Mouse (Mus musculus): ENCODE results near the gene Ddx54. TPM values are rescaled to one million over a fixed set of nuclear protein-coding genes. Genes with fewer than 3 reads are reported as not detected.

The Ddx54 gene
- polyA plus RNA-seq, 2 experiments: 9.9 to 12.4 TPM

GRCm38 (mm10) chr5:120609246-120609775, 3.2 kb upstream of the Ddx54 start:
- TF ChIP-seq CTCF (IDR thresholded peaks at IDR 0.05; ENCODE audit: low read depth) (no peak), EP300 (IDR thresholded peaks at IDR 0.05; ENCODE audit: low read depth) (no peak)
- H3K4me2 ChIP-seq (ENCODE audit: low read depth): no peak overlapping the region
- WGBS (ENCODE audit: insufficient replicate concordance): 75% methylated on average over 16 of the region's 16 CpGs
- DNase-seq (ENCODE audit: low read depth in 3 of 3, low spot score in 3 of 3) (no peak), ATAC-seq (ENCODE audit: insufficient read depth) (no peak)
- no peaks in the 10 kb centered on the region for H3K27me3 ChIP-seq (ENCODE audit: control insufficient read depth, insufficient read depth, low read length)
- H3K9ac ChIP-seq (replicated peaks): no peak overlapping the region
- no peaks in the 10 kb centered on the region for H3K9me3 ChIP-seq (ENCODE audit: control insufficient read depth, low read length)
- no peaks in the 10 kb centered on the region for H3K36me3 ChIP-seq (replicated peaks; ENCODE audit: control insufficient read depth, insufficient read depth, low read depth)
- H3K27ac ChIP-seq: no peak overlapping the region
- H3K4me1 ChIP-seq (replicated peaks; ENCODE audit: control insufficient read depth in 2 of 2, insufficient read depth in 2 of 2, low read length in 1 of 2): peaks cover 6 to 15% of the 10 kb centered on the region in 2 experiments
- no peak overlapping the region for H3K4me3 ChIP-seq (ENCODE audit: insufficient read depth in 1 of 2, low read depth in 2 of 2, low read length in 2 of 2)

DNA sequence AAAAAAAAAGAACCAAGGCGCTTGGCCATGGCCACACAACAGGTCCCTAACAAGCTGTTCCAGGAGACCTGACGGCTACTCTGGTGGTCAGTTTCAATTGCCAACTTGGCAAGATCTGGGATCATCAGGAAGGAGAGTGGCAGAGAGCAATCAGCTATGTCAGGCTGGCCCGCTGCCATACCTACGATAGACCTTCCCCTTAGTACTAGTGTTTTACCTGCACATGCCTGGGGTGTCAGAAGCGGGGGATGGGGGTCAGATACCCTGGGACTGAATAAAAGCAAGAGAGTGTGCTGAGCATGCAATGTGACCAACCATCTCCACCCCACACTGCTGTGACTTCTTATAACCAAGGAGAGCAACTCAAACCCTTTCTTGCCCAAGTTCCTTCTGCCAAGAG, 1.6 kb upstream of the Ddx54 start:
- Histone ChIP-seq H3K27me3 (ENCODE audit: control insufficient read depth, insufficient read depth, low read length) (no peaks in the 10 kb centered on the region), H3K4me3 (ENCODE audit: insufficient read depth in 1 of 2, low read depth in 2 of 2, low read length in 2 of 2) (no peak overlapping the region), H3K9me3 (ENCODE audit: control insufficient read depth, low read length) (no peaks in the 10 kb centered on the region), H3K27ac (no peak overlapping the region), H3K36me3 (replicated peaks; ENCODE audit: control insufficient read depth, insufficient read depth, low read depth) (no peaks in the 10 kb centered on the region), H3K9ac (replicated peaks) (no peak overlapping the region), H3K4me2 (ENCODE audit: low read depth) (peak overlapping the region; percentile 96), H3K4me1 (replicated peaks; ENCODE audit: control insufficient read depth in 2 of 2, insufficient read depth in 2 of 2, low read length in 1 of 2) (peaks cover 3 to 10% of the 10 kb centered on the region in 2 experiments)
- 83% methylated on average over 5 of the region's 5 CpGs for WGBS (ENCODE audit: insufficient replicate concordance)
- TF ChIP-seq CTCF (IDR thresholded peaks at IDR 0.05; ENCODE audit: low read depth) (no peak), EP300 (IDR thresholded peaks at IDR 0.05; ENCODE audit: low read depth) (no peak)
- ATAC-seq (ENCODE audit: insufficient read depth) (no peak), DNase-seq (ENCODE audit: low read depth in 3 of 3, low spot score in 3 of 3) (no peak)

DNA sequence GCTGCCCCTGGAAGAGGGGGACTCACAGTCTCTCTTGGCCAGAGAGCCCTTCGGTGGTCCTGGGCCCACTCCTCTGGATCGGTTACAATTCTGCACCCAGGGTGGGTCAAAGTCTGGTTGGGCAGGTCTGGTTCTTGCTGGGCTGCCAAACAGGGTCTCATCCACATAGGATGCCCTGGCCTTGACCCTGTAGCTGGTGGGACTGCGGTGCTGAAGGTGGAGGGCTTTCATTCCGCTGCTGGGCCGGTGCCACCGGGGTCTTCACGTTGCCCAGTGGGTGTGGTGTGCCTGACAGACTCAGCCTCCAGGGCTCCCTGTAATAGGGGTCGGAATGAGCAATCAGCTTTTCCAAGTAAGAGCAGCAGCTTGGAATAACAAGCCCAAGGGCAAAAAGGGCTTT, 1.1 kb upstream of the Ddx54 start:
- Histone ChIP-seq H3K36me3 (replicated peaks; ENCODE audit: control insufficient read depth, insufficient read depth, low read depth) (no peaks in the 10 kb centered on the region), H3K4me3 (ENCODE audit: insufficient read depth in 1 of 2, low read depth in 2 of 2, low read length in 2 of 2) (peak overlapping the region; percentile 78 to 84), H3K4me2 (ENCODE audit: low read depth) (peak overlapping the region; percentile 96), H3K27me3 (ENCODE audit: control insufficient read depth, insufficient read depth, low read length) (no peaks in the 10 kb centered on the region), H3K9me3 (ENCODE audit: control insufficient read depth, low read length) (no peaks in the 10 kb centered on the region), H3K27ac (no peak overlapping the region), H3K9ac (replicated peaks) (peak overlapping the region; percentile 65), H3K4me1 (replicated peaks; ENCODE audit: control insufficient read depth in 2 of 2, insufficient read depth in 2 of 2, low read length in 1 of 2) (peaks cover 3 to 10% of the 10 kb centered on the region in 2 experiments)
- TF ChIP-seq CTCF (IDR thresholded peaks at IDR 0.05; ENCODE audit: low read depth): no peak
- TF ChIP-seq EP300 (IDR thresholded peaks at IDR 0.05; ENCODE audit: low read depth): no peak
- DNase-seq (ENCODE audit: low read depth in 3 of 3, low spot score in 3 of 3): no peak
- 60% methylated on average over 8 of the region's 8 CpGs for WGBS (ENCODE audit: insufficient replicate concordance)
- ATAC-seq (ENCODE audit: insufficient read depth): no peak

DNA sequence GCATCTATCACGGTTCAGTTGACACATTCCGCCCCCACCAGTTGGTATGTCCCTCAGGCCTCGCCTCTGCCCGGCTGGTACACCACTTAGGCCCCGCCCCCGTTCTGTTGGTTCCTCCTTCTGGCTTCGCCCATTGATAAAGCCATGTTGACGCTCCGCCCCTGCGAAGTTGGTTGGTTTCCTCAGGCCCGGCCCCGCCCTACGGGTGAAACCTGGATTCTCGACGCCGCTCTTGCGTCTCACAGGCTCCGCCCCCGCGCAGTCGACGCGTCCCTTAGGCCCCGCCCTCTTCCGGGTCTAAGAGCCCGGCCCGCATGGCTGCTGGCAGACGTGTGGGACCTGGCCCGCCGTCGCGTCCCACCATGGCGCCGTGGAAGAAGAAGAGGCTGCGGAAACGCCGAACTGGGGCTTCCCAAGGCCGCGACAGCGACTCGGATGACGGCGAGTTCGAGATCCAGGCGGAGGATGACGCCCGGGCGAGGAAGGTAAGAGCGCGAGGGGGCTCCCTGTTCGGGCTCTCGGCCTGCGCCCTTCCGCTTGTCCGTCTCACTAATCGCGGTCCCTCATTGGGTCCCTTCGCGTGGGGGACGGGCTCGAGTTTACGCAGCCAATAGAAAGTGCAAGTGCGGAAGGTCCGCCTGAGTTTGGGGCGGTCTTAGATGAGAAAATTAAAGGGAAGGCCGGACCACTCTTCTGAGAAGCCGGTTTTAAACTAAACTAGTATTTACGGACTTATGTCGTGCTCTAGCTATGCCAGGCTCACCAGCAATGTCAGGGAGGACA, 474 bp downstream of the Ddx54 start:
- no peak for TF ChIP-seq EP300 (IDR thresholded peaks at IDR 0.05; ENCODE audit: low read depth)
- TF ChIP-seq CTCF (IDR thresholded peaks at IDR 0.05; ENCODE audit: low read depth): no peak
- Histone ChIP-seq H3K27me3 (ENCODE audit: control insufficient read depth, insufficient read depth, low read length) (no peaks in the 10 kb centered on the region), H3K4me3 (ENCODE audit: insufficient read depth in 1 of 2, low read depth in 2 of 2, low read length in 2 of 2) (peak overlapping the region; percentile 78 to 84), H3K4me2 (ENCODE audit: low read depth) (peak overlapping the region; percentile 96), H3K27ac (peak overlapping the region; percentile 53), H3K4me1 (replicated peaks; ENCODE audit: control insufficient read depth in 2 of 2, insufficient read depth in 2 of 2, low read length in 1 of 2) (peaks cover 3 to 10% of the 10 kb centered on the region in 2 experiments), H3K36me3 (replicated peaks; ENCODE audit: control insufficient read depth, insufficient read depth, low read depth) (no peaks in the 10 kb centered on the region), H3K9ac (replicated peaks) (peak overlapping the region; percentile 62), H3K9me3 (ENCODE audit: control insufficient read depth, low read length) (no peaks in the 10 kb centered on the region)
- WGBS (ENCODE audit: insufficient replicate concordance): under 1% methylated on average over 69 of the region's 69 CpGs
- DNase-seq (ENCODE audit: low read depth in 3 of 3, low spot score in 3 of 3) (peak; percentile 100), ATAC-seq (ENCODE audit: insufficient read depth) (peak; percentile 91)

DNA sequence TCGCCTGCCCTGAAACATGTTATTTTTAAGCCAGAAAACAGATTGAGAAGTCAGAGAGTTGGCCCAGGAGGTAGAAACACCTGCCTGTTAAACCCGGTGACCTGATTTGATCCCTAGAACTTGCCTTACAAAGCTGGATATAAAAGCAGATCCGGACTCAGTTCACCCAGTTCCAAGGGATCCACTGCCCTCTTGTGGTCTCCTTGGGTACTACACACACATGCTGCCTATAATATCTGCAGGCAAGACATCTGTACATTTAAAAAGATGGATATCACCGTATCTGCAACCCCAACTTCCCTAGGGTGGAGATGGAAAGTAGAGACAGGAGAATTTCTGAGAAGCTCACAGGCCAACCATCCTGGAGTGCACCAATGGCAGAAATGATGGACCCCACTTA, 3.4 kb downstream of the Ddx54 start:
- Histone ChIP-seq H3K27ac (no peak overlapping the region), H3K9me3 (ENCODE audit: control insufficient read depth, low read length) (no peaks in the 10 kb centered on the region), H3K27me3 (ENCODE audit: control insufficient read depth, insufficient read depth, low read length) (no peaks in the 10 kb centered on the region), H3K4me3 (ENCODE audit: insufficient read depth in 1 of 2, low read depth in 2 of 2, low read length in 2 of 2) (no peak overlapping the region), H3K4me1 (replicated peaks; ENCODE audit: control insufficient read depth in 2 of 2, insufficient read depth in 2 of 2, low read length in 1 of 2) (peaks cover 3 to 10% of the 10 kb centered on the region in 2 experiments), H3K9ac (replicated peaks) (no peak overlapping the region), H3K4me2 (ENCODE audit: low read depth) (no peak overlapping the region), H3K36me3 (replicated peaks; ENCODE audit: control insufficient read depth, insufficient read depth, low read depth) (peaks cover 13% of the 10 kb centered on the region)
- ATAC-seq (ENCODE audit: insufficient read depth): no peak
- TF ChIP-seq EP300 (IDR thresholded peaks at IDR 0.05; ENCODE audit: low read depth) (no peak), CTCF (IDR thresholded peaks at IDR 0.05; ENCODE audit: low read depth) (peak; percentile 75)
- no peak for DNase-seq (ENCODE audit: low read depth in 3 of 3, low spot score in 3 of 3)
- WGBS (ENCODE audit: insufficient replicate concordance): 79% methylated on average over 4 of the region's 4 CpGs

Measured in liver, embryonic 14.5 days (tissue).